Mouse (Mus musculus): Measurements from ENCODE around the gene Arhgef3. TPM values are rescaled to one million over a fixed set of nuclear protein-coding genes. Genes with fewer than 3 reads are reported as not detected.

The Arhgef3 gene
- total RNA-seq, 2 experiments from 2014 or later: 66.5 to 67.7 TPM

DNA sequence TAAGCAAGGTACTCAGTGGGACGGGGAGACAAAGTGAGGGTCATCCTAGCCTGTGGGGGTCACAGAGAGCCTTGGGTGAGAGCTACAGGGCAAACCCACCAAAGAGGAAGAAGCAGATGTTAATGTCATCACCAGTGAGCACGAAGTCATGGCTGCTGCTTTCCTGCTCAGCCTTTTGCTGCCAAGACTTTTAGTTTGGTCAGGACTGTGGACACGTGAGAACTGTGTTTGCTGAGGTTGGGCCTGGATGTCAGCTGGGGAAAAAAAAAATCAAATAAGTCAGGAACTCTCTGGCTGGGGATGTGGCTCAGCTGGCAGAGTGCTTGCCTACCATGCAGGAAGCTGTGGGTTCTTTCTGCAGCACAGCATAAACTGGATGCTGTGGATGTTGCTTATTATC is 213.2 kb downstream of the Arhgef3 start:
- intact Hi-C loops (cut with DNase I): no loop called here

DNA sequence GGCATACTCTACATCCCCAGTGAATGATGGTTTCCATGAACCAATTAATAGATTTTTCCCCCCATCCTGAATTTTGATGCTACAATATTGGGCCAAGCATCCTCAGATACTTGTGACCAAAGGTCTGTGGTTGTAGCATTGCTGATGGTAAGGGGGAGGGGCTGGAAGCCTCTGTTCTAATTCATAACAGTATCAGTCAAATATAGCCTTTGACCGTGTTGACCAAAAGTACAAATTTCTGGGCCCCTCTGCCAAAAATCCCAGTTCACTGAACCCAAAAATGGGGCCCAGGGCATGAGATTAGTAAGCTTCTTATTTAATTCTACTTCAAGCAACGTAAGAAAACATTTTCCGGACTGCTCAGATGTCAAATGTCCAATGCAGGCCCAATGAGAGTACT is 214.3 kb downstream of the Arhgef3 start:
- DNase-seq (ENCODE audit: low spot score in 2 of 2): no peak
- intact Hi-C loops (cut with DNase I): no loop called here

More for the DNA sequence above, 213.2 kb downstream of the Arhgef3 start:
- no peak for DNase-seq (ENCODE audit: low spot score in 2 of 2)

DNA sequence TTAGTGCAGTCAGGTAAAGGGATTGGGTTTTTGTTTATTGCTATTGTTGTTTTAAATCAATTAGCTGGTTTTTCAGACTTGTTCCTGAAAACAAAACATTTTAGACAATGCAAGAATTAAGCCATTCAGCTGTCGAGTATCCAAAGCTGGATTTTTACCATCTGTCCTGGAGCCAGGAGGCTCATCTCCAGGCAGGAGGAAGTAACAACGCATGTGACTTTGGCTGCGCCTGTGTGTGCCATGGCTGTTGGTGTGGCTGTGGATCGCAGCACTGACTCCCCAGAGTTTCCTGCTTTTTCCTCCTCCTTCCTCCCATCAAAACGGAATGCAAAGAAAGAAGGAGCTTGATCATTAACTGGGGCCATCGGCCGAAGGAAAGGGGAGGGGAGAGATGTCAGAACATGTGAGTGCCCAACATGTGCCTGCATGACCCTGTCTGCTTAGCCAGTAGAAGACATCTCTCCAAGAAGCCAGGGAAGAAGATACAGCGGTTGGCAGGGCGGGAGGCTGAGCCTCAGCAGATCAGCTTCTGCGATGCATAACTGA is 216.9 kb downstream of the Arhgef3 start:
- intact Hi-C loops (cut with DNase I): no loop called here
- DNase-seq (ENCODE audit: low spot score in 2 of 2): no peak

DNA sequence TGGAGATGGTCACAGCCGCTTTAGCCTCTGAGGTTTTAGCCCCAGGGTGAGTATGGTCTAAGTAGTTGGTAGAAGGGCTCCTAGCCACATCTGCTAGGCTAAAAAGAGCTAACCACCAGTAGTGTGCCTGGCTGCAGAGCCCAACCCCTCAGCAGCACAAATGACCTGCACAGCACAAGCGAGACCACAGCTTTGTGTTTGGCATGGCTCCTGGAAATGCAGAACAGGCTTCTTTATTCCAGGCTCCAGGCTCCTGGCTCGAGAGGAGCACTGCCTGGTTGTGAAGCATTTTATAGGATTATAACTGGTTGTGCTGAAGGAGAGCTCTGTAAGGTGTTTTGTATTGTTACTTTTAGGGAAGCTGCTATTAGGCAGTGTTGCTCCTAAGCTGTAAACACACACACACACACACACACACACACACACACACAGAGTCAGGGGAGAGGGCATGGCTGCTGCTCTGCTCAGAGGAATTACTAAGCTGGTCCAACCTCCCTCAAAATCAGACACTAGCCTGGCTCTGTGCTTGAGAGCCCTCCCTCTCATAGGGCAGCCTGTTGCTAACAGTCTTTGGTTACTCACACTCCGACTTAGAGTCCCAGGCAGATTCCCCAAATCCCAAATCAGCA is 217.8 kb downstream of the Arhgef3 start:
- no peak for DNase-seq (ENCODE audit: low spot score in 2 of 2)
- intact Hi-C loops (cut with DNase I): no loop called here

DNA sequence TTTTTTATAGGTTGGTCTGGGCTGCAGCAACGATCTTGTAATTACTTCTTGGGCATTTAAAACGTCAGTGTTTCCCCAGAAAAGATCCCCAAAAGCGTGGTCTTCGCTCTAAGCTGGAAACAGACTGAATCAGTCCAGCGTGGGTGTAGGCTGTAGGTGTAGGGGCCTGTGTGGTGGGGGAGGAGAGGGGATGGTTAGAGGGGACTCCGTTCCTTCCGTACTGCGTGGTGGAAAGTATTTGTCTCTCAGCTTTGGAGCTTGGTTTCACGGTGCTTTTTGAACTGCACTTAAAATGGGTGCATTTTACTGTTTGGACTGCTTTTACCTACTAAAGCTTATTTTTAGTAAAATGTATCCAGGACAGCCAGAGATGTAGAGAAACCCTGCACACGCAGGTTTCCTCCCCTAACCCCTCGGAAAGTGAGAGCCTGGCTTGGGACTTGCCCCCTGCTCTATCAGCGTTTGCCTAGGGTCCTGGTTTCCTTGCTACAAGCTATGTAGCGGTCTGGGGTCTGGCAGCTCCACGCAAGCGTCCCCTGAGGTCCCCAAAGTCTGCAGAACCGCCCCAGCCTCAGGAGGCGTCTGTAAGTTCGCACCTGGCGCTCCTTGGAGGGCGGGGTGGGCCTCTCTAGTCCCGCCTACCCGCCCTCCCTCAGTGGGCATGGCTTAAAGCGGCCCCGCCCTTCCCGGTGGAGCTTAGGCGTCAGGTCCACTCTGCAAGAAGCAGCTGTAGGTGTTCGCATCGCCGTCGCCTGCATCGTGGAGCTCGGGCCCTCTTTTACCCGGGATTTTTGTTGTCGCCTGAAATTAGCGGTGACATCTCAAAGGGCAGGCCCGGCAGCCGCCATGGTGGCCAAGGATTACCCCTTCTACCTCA is 220.9 kb downstream of the Arhgef3 start:
- DNase-seq (ENCODE audit: low spot score in 2 of 2): peak; percentile 86 to 88
- intact Hi-C loops (cut with DNase I): loop anchor here (2.0 to 5.0 kb wide), 3 partner anchors 67 to 149 kb away; no protein-coding TSS in a partner anchor

DNA sequence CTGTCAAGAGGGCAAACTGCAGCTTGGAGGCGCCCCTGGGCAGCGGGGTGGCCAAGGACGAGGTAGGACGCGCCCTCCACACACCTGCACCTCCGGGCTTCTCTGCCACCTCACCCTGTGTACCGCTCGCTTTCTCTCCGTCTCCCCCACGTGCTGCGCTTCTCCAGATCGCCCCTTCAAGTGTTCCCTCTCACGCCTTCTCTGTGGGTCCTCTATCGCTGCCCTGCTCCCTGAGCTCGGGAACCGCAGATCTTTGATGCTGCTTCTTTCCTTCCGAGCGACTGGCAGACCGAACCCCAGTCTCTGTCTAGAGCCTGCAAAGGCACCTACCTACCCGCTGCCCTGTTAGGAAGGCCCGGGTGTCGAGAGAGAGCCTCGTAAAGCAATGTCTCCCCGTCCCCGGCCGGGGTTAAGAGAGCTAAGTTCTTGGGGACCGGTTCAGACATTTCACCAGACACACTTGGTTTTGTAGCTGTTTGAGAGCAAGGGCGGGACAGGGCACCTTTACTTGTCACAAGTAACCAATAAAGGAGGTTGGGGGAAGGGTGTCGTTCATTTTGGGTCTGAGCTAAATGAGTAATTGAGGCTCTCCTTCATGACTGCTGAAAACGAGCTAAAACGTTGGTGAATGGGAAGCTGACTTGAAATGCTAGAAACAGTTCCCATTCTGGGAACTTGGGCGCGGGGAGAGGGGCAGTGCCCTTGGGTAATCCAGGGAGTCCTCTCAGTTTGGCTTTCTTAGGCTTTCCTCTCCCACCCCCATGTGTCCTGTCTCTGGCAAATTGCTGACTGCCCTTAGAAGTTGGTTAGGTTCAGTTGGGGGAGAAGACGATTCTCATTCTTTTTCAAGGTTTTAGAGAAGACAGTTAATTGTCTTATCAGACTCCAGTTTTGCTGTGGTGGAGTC is 221.8 kb downstream of the Arhgef3 start:
- intact Hi-C loops (cut with DNase I): loop anchor here (2.0 to 5.0 kb wide), 3 partner anchors 68 to 150 kb away; no protein-coding TSS in a partner anchor
- peak; percentile 49 to 51 for DNase-seq (ENCODE audit: low spot score in 2 of 2)

DNA sequence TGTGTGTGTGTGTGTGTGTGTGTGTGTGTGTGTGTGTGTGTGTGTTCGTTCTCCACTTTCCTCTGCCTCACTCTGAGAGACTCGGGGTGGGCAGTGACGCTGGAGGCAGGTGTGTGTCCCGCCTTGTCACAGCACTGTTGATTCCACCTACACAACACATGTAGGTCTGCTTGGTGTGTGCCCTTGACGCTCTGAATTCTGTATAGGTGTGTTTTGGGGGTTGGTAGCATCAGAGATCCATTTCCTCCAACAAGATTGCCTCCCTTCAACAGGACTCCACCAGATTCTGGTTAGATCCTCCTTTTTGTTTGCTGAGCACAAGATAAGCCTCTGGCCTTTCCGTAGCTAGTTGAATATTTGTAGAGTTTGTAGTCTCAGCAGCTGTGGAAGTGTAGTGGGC is 222.5 kb downstream of the Arhgef3 start:
- peak in 1 of 2 experiments; percentile 30 for DNase-seq (ENCODE audit: low spot score in 2 of 2)
- intact Hi-C loops (cut with DNase I): loop anchor here (2.0 to 5.0 kb wide), 3 partner anchors 68 to 150 kb away; no protein-coding TSS in a partner anchor

DNA sequence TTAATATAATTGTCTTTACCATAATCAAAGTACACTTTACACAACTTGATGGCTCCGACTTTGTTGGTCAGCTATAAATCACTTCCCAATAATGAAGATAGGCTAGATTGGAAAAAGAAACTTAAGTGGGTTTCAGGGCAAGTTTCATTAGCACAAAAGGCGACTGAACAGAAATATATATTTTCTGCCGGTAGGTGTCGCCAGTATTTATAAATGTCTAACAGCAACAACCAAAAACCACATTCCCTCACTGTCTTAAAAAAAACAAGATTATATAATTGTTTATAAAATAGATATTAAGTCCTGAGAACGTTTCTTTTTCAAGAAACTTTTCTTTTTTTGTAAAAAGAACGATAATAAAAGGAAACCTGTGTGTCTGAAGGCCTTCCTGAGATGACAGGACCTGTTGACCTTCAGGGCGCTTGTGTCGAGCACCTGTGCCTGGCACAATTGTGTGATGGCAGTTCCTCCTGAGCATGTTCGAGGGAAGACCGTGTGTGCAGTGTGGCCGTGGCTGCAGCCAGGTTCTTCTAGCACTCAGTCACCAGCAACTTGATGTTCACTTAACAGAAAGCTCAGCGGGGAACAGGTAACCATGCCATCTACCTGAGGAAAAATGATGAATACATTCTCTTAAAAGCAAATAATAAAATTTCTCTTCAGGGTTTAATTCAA is 223.5 kb downstream of the Arhgef3 start:
- DNase-seq (ENCODE audit: low spot score in 2 of 2): no peak
- intact Hi-C loops (cut with DNase I): loop anchor here (5.0 kb wide), 1 partner anchor 74 kb away; no protein-coding TSS in a partner anchor

DNA sequence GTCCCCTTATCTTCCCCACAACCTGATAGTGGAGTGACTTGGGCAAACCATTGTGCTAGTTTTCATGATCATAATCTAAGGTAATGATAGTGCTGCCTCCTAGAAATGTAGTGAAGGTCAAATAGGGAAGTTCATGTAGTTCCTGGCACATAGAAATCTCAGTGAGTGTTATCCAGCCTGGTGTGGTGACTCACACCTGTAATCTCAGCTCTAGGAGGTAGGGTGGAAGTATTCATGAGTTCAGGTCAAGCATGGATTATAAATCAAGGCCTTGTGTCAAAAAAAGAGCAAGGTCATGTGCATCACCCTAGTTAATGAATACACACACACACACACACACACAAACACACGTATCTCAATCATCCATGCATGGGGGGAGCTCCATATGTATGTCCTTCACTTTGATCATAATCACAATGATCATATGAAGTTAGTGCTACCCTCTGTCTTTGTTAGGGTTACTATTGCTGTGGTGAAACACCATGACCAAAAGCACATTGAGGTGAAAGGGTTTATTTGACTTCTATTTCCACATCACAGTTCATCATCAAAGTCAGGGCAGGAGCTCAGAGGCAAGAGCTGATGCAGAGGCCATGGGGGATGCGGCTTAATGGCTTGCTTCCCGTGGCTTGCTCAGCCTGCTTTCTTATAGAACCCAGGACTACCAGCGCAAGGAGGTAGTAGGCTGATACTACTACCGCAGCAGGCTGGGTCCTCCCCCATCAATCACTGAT is 226.2 kb downstream of the Arhgef3 start:
- intact Hi-C loops (cut with DNase I): no loop called here
- no peak for DNase-seq (ENCODE audit: low spot score in 2 of 2)

DNA sequence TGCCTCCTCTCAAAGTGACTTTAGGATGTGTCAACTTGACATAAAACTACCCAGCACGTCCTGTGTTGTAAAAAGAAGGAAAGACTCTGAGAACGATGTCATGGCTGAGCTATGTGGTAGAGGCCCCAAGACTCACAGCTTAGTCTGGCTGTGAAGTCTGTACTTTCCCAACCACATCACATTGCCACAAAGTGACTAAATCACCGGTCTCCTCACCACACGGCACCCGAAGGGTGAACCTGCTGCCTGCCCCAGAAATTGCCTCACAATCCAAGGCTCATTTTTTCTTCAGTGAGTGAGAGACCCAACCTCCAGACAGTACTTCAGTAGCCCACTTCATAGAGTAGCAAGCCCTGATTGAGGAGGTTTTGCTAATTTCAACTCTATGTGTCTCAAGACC is 226.8 kb downstream of the Arhgef3 start:
- DNase-seq (ENCODE audit: low spot score in 2 of 2): no peak
- intact Hi-C loops (cut with DNase I): no loop called here

DNA sequence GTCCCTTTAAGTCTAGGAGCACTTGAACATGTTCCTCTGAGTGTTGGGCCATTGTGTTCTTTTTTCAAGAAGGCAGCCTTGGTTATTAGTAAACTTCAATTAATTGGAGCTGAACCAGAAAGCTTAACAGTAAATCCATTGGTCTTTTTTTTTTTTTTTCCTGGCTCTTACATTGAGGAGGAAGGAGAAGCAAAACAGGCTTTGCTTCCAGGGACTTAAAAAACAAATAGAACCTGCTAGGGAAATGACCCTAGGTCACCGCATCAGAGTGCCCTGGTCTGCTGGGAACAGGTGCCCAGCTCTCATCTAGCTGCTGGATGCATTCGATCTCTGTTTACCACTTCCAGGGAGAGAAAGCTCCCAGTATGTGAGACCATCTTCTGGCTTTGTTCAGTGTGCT is 227.8 kb downstream of the Arhgef3 start:
- intact Hi-C loops (cut with DNase I): no loop called here
- DNase-seq (ENCODE audit: low spot score in 2 of 2): no peak

DNA sequence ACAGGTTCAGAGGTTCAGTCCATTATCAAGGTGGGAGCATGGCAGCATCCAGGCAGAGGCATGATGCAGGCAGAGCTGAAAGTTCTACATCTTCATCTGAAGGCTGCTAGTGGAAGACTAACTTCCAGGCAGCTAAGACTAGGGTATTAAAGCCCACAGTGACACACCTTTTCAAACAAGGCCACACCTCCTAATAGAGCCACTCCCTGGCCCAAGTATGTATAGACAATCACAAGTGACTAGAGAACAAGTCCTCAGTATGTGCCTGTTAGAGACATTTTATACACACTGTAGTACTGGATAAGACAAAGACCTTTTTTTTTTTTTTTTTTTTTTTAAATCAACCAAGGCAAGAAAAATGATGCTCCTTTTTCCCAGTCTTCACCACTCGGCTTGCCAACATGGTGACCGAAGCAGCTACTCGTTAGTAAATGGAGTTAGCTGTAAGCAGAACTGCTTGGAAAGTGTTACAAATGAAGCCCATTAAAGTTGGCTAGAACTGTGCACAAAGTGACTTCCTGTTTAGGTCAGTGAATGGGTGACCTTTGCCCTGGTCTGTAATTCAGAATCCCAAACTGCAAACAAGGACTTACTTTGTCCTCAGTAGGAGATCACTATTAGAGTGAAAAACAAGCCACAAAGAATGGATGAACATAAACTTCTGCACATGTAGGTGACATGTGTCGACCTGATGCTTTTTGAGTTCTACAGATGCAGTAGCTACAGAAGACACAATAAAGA is 229.7 kb downstream of the Arhgef3 start:
- no peak for DNase-seq (ENCODE audit: low spot score in 2 of 2)
- intact Hi-C loops (cut with DNase I): no loop called here

DNA sequence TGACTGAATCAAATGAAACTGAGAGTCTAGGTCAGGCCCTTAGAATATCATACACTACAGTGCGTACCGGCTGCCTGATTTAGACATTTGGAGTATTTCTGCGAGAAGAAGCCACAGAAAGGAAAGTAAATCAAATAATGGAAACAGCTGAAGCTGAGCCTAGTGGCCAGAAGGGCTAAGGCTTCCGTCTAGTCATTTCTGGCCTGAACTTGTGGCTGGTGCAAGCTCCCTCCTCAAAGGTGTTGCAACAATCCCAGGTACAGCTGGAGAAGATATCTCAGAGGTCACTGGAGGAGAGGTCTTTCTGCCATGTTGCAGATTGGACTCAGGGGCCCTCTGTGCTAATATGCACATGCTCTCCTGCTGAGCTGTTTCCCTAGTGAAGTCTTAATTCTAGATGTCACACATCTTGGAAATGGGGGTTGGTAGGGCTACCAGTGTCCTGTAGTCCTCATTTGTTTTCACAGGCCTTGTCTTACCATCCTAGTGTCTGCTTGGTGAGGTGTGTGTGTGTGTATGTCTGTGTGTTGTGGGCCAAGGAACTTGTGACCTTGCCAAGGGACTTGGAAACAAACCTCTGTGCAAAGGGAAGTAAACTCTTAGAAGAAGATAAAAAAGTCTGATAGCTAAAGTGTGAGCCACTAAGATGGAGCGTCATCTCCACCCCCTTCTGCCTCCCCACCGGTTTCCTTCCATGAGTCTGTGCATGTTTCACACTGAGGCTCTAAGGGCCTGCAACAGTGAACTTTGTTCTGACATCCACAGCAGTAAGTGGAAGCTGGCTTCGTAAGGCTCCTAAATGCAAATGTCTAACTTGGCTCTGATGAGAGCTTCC is 230.6 kb downstream of the Arhgef3 start:
- no peak for DNase-seq (ENCODE audit: low spot score in 2 of 2)
- intact Hi-C loops (cut with DNase I): no loop called here

DNA sequence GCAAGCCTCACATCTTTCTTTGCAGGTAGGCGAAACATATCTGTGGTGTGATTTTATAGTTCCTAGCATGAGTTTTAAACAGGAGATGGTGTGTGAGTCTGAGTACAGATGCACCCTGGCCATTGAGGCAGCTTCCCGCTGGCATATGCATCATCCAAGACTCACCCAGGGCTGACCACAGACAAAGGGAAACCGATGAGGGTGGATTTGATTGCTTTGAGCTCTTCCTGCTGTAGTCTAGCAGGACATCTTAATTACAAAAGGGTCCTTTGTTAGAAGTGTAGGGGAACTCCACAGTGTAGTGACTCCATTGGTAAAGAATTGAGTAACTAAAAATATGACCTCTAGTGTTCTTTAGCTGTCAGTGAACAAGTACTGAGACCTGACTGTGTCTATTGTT is 232.5 kb downstream of the Arhgef3 start:
- no peak for DNase-seq (ENCODE audit: low spot score in 2 of 2)
- intact Hi-C loops (cut with DNase I): no loop called here

DNA sequence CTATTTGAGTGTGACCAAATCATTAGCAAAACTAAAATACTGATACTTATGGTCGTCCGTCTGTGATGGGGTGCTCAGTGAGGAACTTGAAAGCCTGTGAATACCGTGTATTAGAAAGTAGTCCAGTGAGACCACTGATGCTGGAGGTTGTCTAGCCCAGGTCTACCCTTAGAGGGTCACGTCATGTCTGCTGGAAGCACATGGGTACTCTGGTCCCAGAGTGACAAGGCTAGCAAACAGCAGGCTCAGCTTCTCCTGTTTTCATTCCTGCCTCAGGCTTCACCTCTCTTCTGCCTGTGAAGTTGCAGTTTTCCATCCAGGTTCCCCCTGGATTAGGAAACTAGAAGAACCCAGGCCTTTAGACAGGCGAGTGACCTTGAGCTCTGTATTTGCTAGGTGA is 233.0 kb downstream of the Arhgef3 start:
- intact Hi-C loops (cut with DNase I): no loop called here
- no peak for DNase-seq (ENCODE audit: low spot score in 2 of 2)

DNA sequence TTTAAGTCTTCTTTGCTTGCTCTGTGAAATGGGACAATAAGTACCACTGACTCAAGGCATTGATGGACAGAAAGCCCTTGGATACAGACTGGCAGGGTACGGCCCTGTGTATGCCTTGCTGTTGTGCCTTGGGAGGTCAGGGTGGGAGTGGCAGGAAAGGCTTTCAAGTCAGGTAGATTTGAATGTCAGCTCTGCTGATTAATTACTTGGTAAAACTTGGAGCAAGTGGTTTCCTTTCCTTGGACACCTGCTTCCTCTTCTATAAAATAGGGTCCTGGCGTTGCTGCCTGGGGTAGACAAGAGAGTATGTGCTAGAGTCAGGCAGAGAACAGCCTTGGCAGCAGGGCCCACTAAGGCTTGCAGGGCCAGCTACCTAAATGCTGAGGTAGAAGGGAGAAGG is 233.4 kb downstream of the Arhgef3 start:
- no peak for DNase-seq (ENCODE audit: low spot score in 2 of 2)
- intact Hi-C loops (cut with DNase I): no loop called here

DNA sequence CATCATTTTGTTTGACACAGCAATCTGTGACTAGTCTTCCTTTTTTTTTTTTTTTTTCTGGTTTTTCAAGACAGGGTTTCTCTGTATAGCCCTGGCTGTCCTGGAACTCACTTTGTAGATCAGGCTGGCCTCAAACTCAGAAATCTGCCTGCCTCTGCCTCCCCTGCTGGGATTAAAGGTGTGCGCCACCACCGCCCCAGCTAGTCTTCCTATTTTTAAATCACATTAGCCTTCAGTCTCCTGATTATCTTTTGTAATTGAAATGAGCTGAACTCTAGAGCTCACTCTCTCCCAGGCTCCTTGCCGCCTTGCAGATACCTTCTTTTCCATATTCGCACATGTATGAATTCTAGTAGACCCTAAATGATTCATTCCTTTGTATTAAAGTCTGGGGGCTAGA is 234.0 kb downstream of the Arhgef3 start:
- no peak for DNase-seq (ENCODE audit: low spot score in 2 of 2)
- intact Hi-C loops (cut with DNase I): no loop called here
